Mouse (Mus musculus): ENCODE results near the gene Gm45233.

Gene Gm45233

GRCm38 (mm10) chr7:43466099-43466694 is 22.3 kb downstream of the Gm45233 start:
- ChIA-PET CTCF (interaction anchor here (0.6 to 3.0 kb wide), 65 partner anchors 8 to 909 kb away, joined by 3 to 39 read pairs (median 4); partner anchors contain the start of genes Nkg7 (in 2 of the 4), Zfp715 (in 2 of the 4), Ctu1 (in 1 of the 4) and Etfb (in 1 of the 4)), POLR2A (interaction anchor here in 3 of 4 experiments (0.6 to 3.2 kb wide), 67 partner anchors 9 to 1350 kb away, joined by 3 to 56 read pairs (median 4); partner anchors contain the start of genes Etfb (in 3 of the 3), Gm45233 (in 3 of the 3), Zfp715 (in 2 of the 3) and Ctu1 (in 1 of the 3))

- POLR2A ChIA-PET = interaction anchor here in 3 of 4 experiments (1.0 to 1.5 kb wide), 5 partner anchors 13 to 42 kb away, joined by 3 to 4 read pairs (median 3); no protein-coding TSS in a partner anchor
- CTCF ChIA-PET = interaction anchor here (0.6 to 3.4 kb wide), 46 partner anchors 9 to 422 kb away, joined by 3 to 26 read pairs (median 3); partner anchors contain the start of genes 4931406B18Rik (in 1 of the 4) and Klk13 (in 1 of the 4)
These were observed 26.4 kb downstream of the Gm45233 start for GRCm38 (mm10) chr7:43470373-43470772.

- POLR2A ChIA-PET = interaction anchor here in 2 of 4 experiments (1.7 to 1.8 kb wide), 2 partner anchors 10 kb away, joined by 4 to 5 read pairs; no protein-coding TSS in a partner anchor
- CTCF ChIA-PET = interaction anchor here in 3 of 4 experiments (0.5 to 2.8 kb wide), 5 partner anchors 9 to 33 kb away, joined by 3 to 16 read pairs (median 4); no protein-coding TSS in a partner anchor
These were observed 31.8 kb downstream of the Gm45233 start for GRCm38 (mm10) chr7:43475706-43476105.

- CTCF ChIA-PET = interaction anchor here in 2 of 4 experiments (0.8 to 2.8 kb wide), 4 partner anchors 10 to 33 kb away, joined by 3 to 16 read pairs (median 6); no protein-coding TSS in a partner anchor
- POLR2A ChIA-PET = interaction anchor here in 2 of 4 experiments (1.3 to 1.7 kb wide), 3 partner anchors 10 to 20 kb away, joined by 3 to 4 read pairs (median 3); no protein-coding TSS in a partner anchor
These were observed 32.4 kb downstream of the Gm45233 start for GRCm38 (mm10) chr7:43476376-43476775.

GRCm38 (mm10) chr7:43481191-43481590 is 37.3 kb downstream of the Gm45233 start:
- POLR2A ChIA-PET = interaction anchor here in 1 of 4 experiments (0.6 kb wide), 2 partner anchors 82 to 138 kb away, joined by 3 read pairs; no protein-coding TSS in a partner anchor
- CTCF ChIA-PET = interaction anchor here in 3 of 4 experiments (0.6 to 1.2 kb wide), 4 partner anchors 11 to 1041 kb away, joined by 3 to 5 read pairs (median 4); no protein-coding TSS in a partner anchor

DNA sequence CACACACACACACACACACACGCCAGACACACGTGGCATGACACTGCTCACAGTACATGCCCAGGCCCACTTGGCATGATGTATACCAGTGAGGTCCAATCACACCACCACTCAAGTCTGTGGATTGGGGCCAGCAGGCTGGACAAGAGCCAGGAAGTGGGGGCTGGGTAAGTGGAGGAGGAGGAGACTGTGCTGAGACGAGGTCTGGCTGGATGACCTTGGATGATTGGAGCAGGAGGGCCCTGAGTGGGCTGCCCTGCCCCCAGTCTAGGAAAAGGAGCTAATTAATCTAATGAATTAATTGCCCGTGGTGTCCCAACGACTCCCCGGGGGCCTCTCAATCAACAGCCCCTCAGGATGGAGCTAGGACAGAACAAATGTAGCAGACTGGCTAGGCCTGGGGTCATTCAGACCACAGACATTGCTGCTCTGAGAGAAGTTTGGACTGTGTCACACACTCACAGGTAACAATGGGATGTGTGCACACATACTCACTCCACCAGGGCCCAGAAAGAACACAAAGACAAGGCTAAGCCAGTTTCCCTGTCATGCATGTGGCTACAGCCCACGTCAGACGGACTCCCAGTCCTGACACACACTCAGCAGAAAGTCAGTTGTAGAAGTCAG is 38.3 kb downstream of the Gm45233 start:
- ChIA-PET CTCF (interaction anchor here in 3 of 4 experiments (0.5 to 1.7 kb wide), 5 partner anchors 12 to 1040 kb away, joined by 3 to 7 read pairs (median 3); no protein-coding TSS in a partner anchor), POLR2A (interaction anchor here in 2 of 4 experiments (0.6 to 1.6 kb wide), 3 partner anchors 12 to 139 kb away, joined by 3 to 4 read pairs (median 3); no protein-coding TSS in a partner anchor)

- ChIA-PET CTCF (interaction anchor here (0.7 to 1.7 kb wide), 5 partner anchors 12 to 18 kb away, joined by 5 to 10 read pairs (median 7); no protein-coding TSS in a partner anchor), POLR2A (interaction anchor here in 3 of 4 experiments (0.6 to 1.6 kb wide), 5 partner anchors 12 to 29 kb away, joined by 3 to 4 read pairs (median 3); no protein-coding TSS in a partner anchor)
These were observed 39.3 kb downstream of the Gm45233 start for GRCm38 (mm10) chr7:43483236-43483635.

- POLR2A ChIA-PET = no interaction called here
- CTCF ChIA-PET = no interaction called here
These were observed 44.7 kb downstream of the Gm45233 start for GRCm38 (mm10) chr7:43488646-43489045.

- ChIA-PET CTCF (interaction anchor here in 2 of 4 experiments (0.6 to 1.3 kb wide), 2 partner anchors 23 to 42 kb away, joined by 4 to 7 read pairs; no protein-coding TSS in a partner anchor), POLR2A (interaction anchor here in 1 of 4 experiments (1.2 kb wide), 1 partner anchor 24 kb away, joined by 4 read pairs; no protein-coding TSS in a partner anchor)
These were observed 45.8 kb downstream of the Gm45233 start, which contains the start of gene Iglon5 for GRCm38 (mm10) chr7:43489631-43490125. Gene Iglon5 (minus strand): TSS chr7:43490075.

- POLR2A ChIA-PET = interaction anchor here in 1 of 4 experiments (0.5 to 1.2 kb wide), 2 partner anchors 24 to 260 kb away, joined by 3 to 4 read pairs; no protein-coding TSS in a partner anchor
- CTCF ChIA-PET = interaction anchor here in 3 of 4 experiments (0.6 to 1.3 kb wide), 4 partner anchors 20 to 67 kb away, joined by 3 to 7 read pairs (median 4); no protein-coding TSS in a partner anchor
These were observed 46.3 kb downstream of the Gm45233 start for GRCm38 (mm10) chr7:43490182-43490584.

GRCm38 (mm10) chr7:43490861-43491260 is 46.9 kb downstream of the Gm45233 start:
- POLR2A ChIA-PET = interaction anchor here in 1 of 4 experiments (0.5 to 1.2 kb wide), 2 partner anchors 25 to 260 kb away, joined by 3 to 4 read pairs; no protein-coding TSS in a partner anchor
- CTCF ChIA-PET = interaction anchor here in 2 of 4 experiments (0.7 to 1.3 kb wide), 3 partner anchors 20 to 68 kb away, joined by 3 to 7 read pairs (median 3); no protein-coding TSS in a partner anchor

DNA sequence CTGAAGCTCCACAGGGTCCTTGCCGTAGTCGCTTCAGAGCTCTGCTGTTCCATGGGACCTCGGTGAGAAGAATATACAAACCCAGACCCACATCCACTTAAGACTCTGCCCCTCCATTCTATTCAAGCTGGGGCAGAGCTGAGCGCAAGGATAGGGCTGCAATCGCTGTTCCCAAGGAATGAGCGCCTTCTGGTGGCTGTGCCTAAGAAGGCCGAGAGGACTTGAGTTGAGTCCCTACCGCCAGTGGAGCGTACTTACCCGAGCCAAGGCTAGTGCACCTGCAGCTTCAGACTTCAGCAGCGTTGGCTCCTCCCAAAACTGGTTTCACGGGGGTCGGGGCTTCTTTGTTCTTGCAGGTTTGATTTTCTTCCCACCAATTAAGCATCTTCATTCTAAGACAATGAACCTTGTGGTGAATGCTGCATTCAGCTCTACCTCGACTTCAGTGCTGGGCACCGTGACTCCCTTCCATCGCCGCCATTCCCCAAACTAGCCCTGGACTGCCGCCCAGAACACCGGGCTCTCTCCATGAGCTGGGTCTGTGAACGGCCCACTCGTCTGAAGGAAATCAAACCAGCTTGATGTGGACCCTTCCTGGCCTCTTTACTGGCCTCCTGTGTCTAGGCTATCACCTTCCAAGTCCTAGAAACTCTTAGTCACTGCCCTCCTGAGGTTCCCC is 51.6 kb downstream of the Gm45233 start:
- ChIA-PET CTCF (interaction anchor here (0.5 to 2.3 kb wide), 26 partner anchors 9 to 1032 kb away, joined by 3 to 26 read pairs (median 4); partner anchors contain the start of gene Ctu1 (in 1 of the 4)), POLR2A (interaction anchor here (0.6 to 1.6 kb wide), 10 partner anchors 12 to 792 kb away, joined by 3 to 6 read pairs (median 3); no protein-coding TSS in a partner anchor)

DNA sequence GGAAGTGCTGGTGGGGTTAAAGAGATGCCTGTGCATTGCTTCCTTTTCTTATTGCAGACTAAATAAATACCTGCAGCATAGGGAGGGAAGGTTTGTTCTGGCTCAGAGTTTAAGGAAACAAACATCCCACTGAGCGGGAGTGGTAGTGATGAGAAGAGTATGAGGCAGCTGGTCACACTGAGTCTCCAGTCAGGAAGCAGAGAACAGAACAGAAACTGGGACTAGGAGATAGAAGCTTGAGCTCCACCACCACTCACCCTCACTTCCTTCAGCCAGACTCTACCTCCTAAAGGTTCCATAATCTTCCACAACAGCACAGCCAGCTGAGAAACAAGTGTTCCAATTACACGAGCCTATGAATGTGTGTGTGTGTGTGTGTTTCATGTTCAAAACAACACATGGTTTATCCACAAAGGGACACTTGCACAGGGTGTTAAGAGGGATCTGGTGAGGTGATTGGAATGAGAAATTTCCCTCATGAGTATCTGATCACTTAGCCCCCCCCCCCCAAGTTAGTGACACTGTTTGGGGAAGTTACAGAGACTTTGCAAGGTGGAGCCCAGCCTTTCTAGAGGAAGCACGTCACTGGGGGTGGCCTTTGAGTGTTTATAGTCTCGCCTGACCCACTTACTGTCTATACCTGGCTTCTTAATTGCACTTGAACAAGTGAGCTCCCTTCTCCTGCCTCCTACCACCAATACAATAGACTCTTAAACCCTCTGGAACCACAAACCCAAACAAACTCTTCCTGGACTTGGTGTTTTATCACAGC is 68.0 kb downstream of the Gm45233 start:
- CTCF ChIA-PET = interaction anchor here in 1 of 4 experiments (0.6 kb wide), 1 partner anchor 34 kb away, joined by 6 read pairs; no protein-coding TSS in a partner anchor
- POLR2A ChIA-PET = interaction anchor here in 1 of 4 experiments (1.1 kb wide), 1 partner anchor 10 kb away, joined by 4 read pairs; no protein-coding TSS in a partner anchor

GRCm38 (mm10) chr7:43512519-43512918 is 68.6 kb downstream of the Gm45233 start:
- POLR2A ChIA-PET = interaction anchor here in 1 of 4 experiments (1.1 kb wide), 1 partner anchor 11 kb away, joined by 4 read pairs; no protein-coding TSS in a partner anchor
- CTCF ChIA-PET = interaction anchor here in 1 of 4 experiments (0.9 kb wide), 1 partner anchor 42 kb away, joined by 3 read pairs; no protein-coding TSS in a partner anchor
